Mouse (Mus musculus): ENCODE measurements around the gene Clec4g.
"Not testable (repeated sequence)": the region's sequence is repeated elsewhere in the genome, so short reads cannot be mapped to it uniquely, and the experiment has no call there.

Gene Clec4g

GRCm38 (mm10) chr8:3720551-3720950, at the start of gene Clec4g:
Gene Clec4g (minus strand): TSS chr8:3720651.
- no peak for DNase-seq

GRCm38 (mm10) chr8:3768641-3769040, 48.2 kb upstream of the Clec4g start:
- not testable (repeated sequence) for DNase-seq

- DNase-seq = peak; percentile 79
Measured at GRCm38 (mm10) chr8:3754261-3754850, 33.9 kb upstream of the Clec4g start.

GRCm38 (mm10) chr8:3748761-3749160, 28.3 kb upstream of the Clec4g start, which contains the start of gene Cd209a:
Gene Cd209a (minus strand): TSS chr8:3748984.
- no peak for DNase-seq

- no peak for DNase-seq
Measured at GRCm38 (mm10) chr8:3736947-3737346, 16.5 kb upstream of the Clec4g start.

GRCm38 (mm10) chr8:3735599-3735998, 15.1 kb upstream of the Clec4g start:
- no peak for DNase-seq

- no peak for DNase-seq
Measured at GRCm38 (mm10) chr8:3734084-3734483, 13.6 kb upstream of the Clec4g start.

GRCm38 (mm10) chr8:3721041-3721440, 590 bp upstream of the Clec4g start:
- no peak for DNase-seq

GRCm38 (mm10) chr8:3718559-3718958, 1.9 kb downstream of the Clec4g start:
- DNase-seq = peak; percentile 68

GRCm38 (mm10) chr8:3717321-3717954, 3.0 kb downstream of the Clec4g start:
- DNase-seq = no peak

- no peak for DNase-seq
Measured at GRCm38 (mm10) chr8:3711646-3712045, 8.8 kb downstream of the Clec4g start.

- DNase-seq = no peak
Measured at GRCm38 (mm10) chr8:3710312-3710711, 10.1 kb downstream of the Clec4g start.

GRCm38 (mm10) chr8:3707611-3708010, 12.8 kb downstream of the Clec4g start:
- no peak for DNase-seq

- DNase-seq = no peak
Measured at GRCm38 (mm10) chr8:3705711-3706110, 14.7 kb downstream of the Clec4g start.

GRCm38 (mm10) chr8:3701491-3701890, 19.0 kb downstream of the Clec4g start:
- DNase-seq = no peak

GRCm38 (mm10) chr8:3694121-3694520, 26.3 kb downstream of the Clec4g start, which contains the start of gene Fcer2a:
Gene Fcer2a (minus strand): TSS chr8:3694175.
- no peak for DNase-seq

GRCm38 (mm10) chr8:3690774-3691173, 29.7 kb downstream of the Clec4g start:
- DNase-seq = no peak

GRCm38 (mm10) chr8:3687537-3687936, 32.9 kb downstream of the Clec4g start:
- DNase-seq = no peak

GRCm38 (mm10) chr8:3685422-3685821, 35.0 kb downstream of the Clec4g start:
- no peak for DNase-seq

- no peak for DNase-seq
Measured at GRCm38 (mm10) chr8:3684530-3684929, 35.9 kb downstream of the Clec4g start.

GRCm38 (mm10) chr8:3683408-3684176, 36.9 kb downstream of the Clec4g start:
- DNase-seq = no peak

GRCm38 (mm10) chr8:3682435-3682834, 38.0 kb downstream of the Clec4g start:
- no peak for DNase-seq

GRCm38 (mm10) chr8:3679656-3680055, 40.8 kb downstream of the Clec4g start:
- no peak for DNase-seq

- no peak for DNase-seq
Measured at GRCm38 (mm10) chr8:3679236-3679635, 41.2 kb downstream of the Clec4g start.

All from kidney, postnatal 14 days (tissue).